Mouse (Mus musculus): ENCODE measurements around the gene Pus1. TPM values are rescaled to one million over a fixed set of nuclear protein-coding genes. Genes with fewer than 3 reads are reported as not detected.
A peak's percentile ranks its signal among the peaks of the same experiment; 100 is the strongest.

Pus1 gene
- polyA plus RNA-seq, 1 experiment, result 28.8 TPM

DNA sequence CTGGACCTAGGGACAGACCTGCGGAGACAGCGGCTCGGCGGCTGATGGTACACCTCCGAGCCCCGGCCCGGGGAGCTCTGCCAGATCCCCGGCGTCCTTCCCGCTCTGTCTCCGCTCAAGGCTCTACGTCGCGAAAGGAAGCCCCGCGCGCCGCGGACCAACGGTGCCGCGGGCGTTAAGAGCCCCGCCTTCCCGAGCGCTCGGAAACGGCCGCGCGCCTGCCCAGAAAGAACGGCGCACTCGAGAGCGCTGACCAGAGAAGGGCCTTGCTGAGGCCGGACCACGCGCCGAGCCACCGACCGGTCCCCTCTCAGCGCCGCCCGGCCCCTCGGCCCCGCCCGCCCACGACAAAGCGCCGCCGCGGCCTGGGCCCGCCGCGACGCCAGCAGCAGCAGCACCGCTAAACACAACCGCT lies 10.4 kb downstream of the Pus1 start:
- Histone ChIP-seq H3K4me1 (ENCODE audit: control insufficient read depth, insufficient read depth, low read length) (0 out of 2 replicates have a peak, but pooled peaks cover 3% of the 10 kb centered on the region), H3K27ac (ENCODE audit: insufficient read depth, low read length) (peak overlapping the region; percentile 72), H3K27me3 (ENCODE audit: control insufficient read depth, insufficient read depth, low read length) (no peaks in the 10 kb centered on the region), H3K4me3 (replicated peaks; ENCODE audit: insufficient read depth, low read depth, low read length) (peak overlapping the region; percentile 79)
- under 1% methylated on average over 57 of the region's 58 CpGs for WGBS
- no peak for DNase-seq
- TF ChIP-seq POLR2A (IDR thresholded peaks at IDR 0.05; ENCODE audit: borderline replicate concordance, insufficient read depth, low read length), result no peak
- TF ChIP-seq CTCF (IDR thresholded peaks at IDR 0.05; ENCODE audit: borderline replicate concordance, insufficient read depth, low read depth, low read length), result no peak

DNA sequence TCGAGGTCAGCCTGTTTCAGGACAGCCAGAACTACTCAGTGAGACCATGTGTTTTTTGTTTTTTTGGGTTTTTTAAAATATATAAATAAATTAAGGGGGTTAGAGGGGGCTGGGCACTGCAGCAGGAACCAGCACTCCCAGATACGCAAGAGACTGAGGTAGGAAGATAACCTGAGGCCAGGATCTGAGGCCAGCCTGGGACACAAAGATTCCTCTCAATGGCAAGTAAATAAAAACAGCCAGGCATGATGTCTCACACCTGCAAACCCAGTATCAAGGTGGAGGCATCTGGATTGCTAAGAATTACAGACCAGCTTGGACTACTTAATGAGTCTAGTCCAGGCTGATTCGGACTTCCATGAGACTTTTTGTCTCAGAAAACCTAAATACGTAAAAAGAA lies 11.2 kb downstream of the Pus1 start:
- H3K27ac ChIP-seq (ENCODE audit: insufficient read depth, low read length), result no peak overlapping the region
- 45% methylated on average over 4 of the region's 4 CpGs for WGBS
- 0 out of 2 replicates have a peak, but pooled peaks cover 3% of the 10 kb centered on the region for H3K4me1 ChIP-seq (ENCODE audit: control insufficient read depth, insufficient read depth, low read length)

DNA sequence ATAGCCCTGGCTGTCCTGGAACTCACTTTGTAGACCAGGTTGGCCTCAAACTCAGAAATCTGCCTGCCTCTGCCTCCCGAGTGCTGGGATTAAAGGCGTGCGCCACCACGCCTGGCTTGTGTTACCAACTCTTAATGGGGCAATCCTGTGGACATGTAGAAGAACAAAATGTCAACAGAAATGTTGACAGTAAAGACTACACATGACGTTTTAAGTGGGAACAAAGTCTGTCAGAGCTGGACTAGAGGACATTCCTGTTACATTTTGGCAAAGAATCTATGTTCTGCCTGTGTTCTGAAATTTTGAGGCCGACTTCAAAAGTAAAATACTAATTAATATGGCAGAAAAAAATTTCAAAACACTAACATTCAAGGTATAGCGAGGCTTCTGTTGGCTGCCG lies 16.6 kb downstream of the Pus1 start:
- Histone ChIP-seq H3K27ac (ENCODE audit: insufficient read depth, low read length) (no peak overlapping the region), H3K4me1 (ENCODE audit: control insufficient read depth, insufficient read depth, low read length) (no peaks in the 10 kb centered on the region), H3K4me3 (replicated peaks; ENCODE audit: insufficient read depth, low read depth, low read length) (no peak overlapping the region), H3K27me3 (ENCODE audit: control insufficient read depth, insufficient read depth, low read length) (no peaks in the 10 kb centered on the region)
- no peak for DNase-seq
- no peak for TF ChIP-seq CTCF (IDR thresholded peaks at IDR 0.05; ENCODE audit: borderline replicate concordance, insufficient read depth, low read depth, low read length)
- no peak for TF ChIP-seq POLR2A (IDR thresholded peaks at IDR 0.05; ENCODE audit: borderline replicate concordance, insufficient read depth, low read length)
- 93% methylated on average over 8 of the region's 8 CpGs for WGBS

More for the DNA sequence above, 11.2 kb downstream of the Pus1 start:
- TF ChIP-seq CTCF (IDR thresholded peaks at IDR 0.05; ENCODE audit: borderline replicate concordance, insufficient read depth, low read depth, low read length), result no peak
- no peak for TF ChIP-seq POLR2A (IDR thresholded peaks at IDR 0.05; ENCODE audit: borderline replicate concordance, insufficient read depth, low read length)
- no peak for DNase-seq
- H3K27me3 ChIP-seq (ENCODE audit: control insufficient read depth, insufficient read depth, low read length), result no peaks in the 10 kb centered on the region
- H3K4me3 ChIP-seq (replicated peaks; ENCODE audit: insufficient read depth, low read depth, low read length), result peak overlapping the region; percentile 79

DNA sequence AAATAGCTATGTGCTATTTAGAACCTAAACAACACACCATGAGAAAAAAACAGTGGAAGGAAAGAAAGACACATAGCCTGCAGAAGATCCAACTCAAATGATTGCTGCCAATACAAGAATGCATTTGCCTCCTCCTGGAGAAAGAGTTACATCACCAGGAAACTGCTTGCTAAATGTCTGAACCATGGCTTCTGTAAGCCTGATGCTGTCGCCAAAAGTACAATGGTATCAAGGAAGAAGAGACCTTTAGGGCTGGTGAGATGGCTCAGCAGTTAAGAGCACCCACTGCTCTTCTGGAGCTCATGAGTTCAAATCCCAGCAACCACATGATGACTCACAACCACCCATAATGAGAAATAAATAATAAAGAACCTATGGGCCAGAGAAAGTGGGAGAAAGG lies 35.4 kb downstream of the Pus1 start:
- H3K4me3 ChIP-seq (replicated peaks; ENCODE audit: insufficient read depth, low read depth, low read length), result no peak overlapping the region
- DNase-seq, result no peak
- H3K27ac ChIP-seq (ENCODE audit: insufficient read depth, low read length), result no peak overlapping the region
- H3K4me1 ChIP-seq (ENCODE audit: control insufficient read depth, insufficient read depth, low read length), result peaks cover 3% of the 10 kb centered on the region; the same call in 1 of the 2 replicates
- WGBS, result 74% methylated on average over 1 of the region's 1 CpGs
- TF ChIP-seq POLR2A (IDR thresholded peaks at IDR 0.05; ENCODE audit: borderline replicate concordance, insufficient read depth, low read length) (no peak), CTCF (IDR thresholded peaks at IDR 0.05; ENCODE audit: borderline replicate concordance, insufficient read depth, low read depth, low read length) (no peak)
- H3K27me3 ChIP-seq (ENCODE audit: control insufficient read depth, insufficient read depth, low read length), result no peaks in the 10 kb centered on the region

- H3K4me1 ChIP-seq (ENCODE audit: control insufficient read depth, insufficient read depth, low read length), result no peaks in the 10 kb centered on the region
- no peak overlapping the region for H3K4me3 ChIP-seq (replicated peaks; ENCODE audit: insufficient read depth, low read depth, low read length)
- TF ChIP-seq POLR2A (IDR thresholded peaks at IDR 0.05; ENCODE audit: borderline replicate concordance, insufficient read depth, low read length) (no peak), CTCF (IDR thresholded peaks at IDR 0.05; ENCODE audit: borderline replicate concordance, insufficient read depth, low read depth, low read length) (no peak)
- no peak overlapping the region for H3K27ac ChIP-seq (ENCODE audit: insufficient read depth, low read length)
- no peaks in the 10 kb centered on the region for H3K27me3 ChIP-seq (ENCODE audit: control insufficient read depth, insufficient read depth, low read length)
- WGBS, result 90% methylated on average over 7 of the region's 7 CpGs
- no peak for DNase-seq
Observed at GRCm38 (mm10) chr5:110739496-110740275, 40.8 kb downstream of the Pus1 start.

DNA sequence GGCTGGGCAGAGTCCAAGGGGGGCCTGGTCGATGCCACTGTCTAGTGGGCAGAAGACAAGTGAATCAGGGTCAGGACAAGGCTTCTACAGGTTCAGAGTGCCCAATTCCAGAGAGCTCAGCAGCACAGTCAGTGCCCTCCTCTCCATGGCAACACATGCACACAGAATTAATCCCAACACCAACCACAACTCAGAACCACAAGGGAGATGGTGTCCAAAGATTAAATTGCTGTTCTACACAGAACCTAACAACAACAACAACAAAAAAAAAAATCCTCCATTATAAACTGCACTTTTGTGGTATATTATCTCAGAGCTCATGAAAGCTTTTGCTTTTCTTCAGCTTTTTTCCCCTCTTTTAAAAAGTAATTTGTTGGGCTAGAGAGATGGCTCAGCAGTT lies 44.9 kb downstream of the Pus1 start:
- DNase-seq, result no peak
- no peaks in the 10 kb centered on the region for H3K27me3 ChIP-seq (ENCODE audit: control insufficient read depth, insufficient read depth, low read length)
- no peak overlapping the region for H3K27ac ChIP-seq (ENCODE audit: insufficient read depth, low read length)
- WGBS, result 71% methylated on average over 1 of the region's 1 CpGs
- H3K4me1 ChIP-seq (ENCODE audit: control insufficient read depth, insufficient read depth, low read length), result no peaks in the 10 kb centered on the region
- TF ChIP-seq POLR2A (IDR thresholded peaks at IDR 0.05; ENCODE audit: borderline replicate concordance, insufficient read depth, low read length) (no peak), CTCF (IDR thresholded peaks at IDR 0.05; ENCODE audit: borderline replicate concordance, insufficient read depth, low read depth, low read length) (no peak)
- H3K4me3 ChIP-seq (replicated peaks; ENCODE audit: insufficient read depth, low read depth, low read length), result no peak overlapping the region

- WGBS, result 74% methylated on average over 4 of the region's 4 CpGs
- H3K27me3 ChIP-seq (ENCODE audit: control insufficient read depth, insufficient read depth, low read length), result no peaks in the 10 kb centered on the region
- no peak for TF ChIP-seq POLR2A (IDR thresholded peaks at IDR 0.05; ENCODE audit: borderline replicate concordance, insufficient read depth, low read length)
- no peak for TF ChIP-seq CTCF (IDR thresholded peaks at IDR 0.05; ENCODE audit: borderline replicate concordance, insufficient read depth, low read depth, low read length)
- H3K27ac ChIP-seq (ENCODE audit: insufficient read depth, low read length), result no peak overlapping the region
- no peak overlapping the region for H3K4me3 ChIP-seq (replicated peaks; ENCODE audit: insufficient read depth, low read depth, low read length)
- no peaks in the 10 kb centered on the region for H3K4me1 ChIP-seq (ENCODE audit: control insufficient read depth, insufficient read depth, low read length)
- peak in 1 of 2 experiments; percentile 18 for DNase-seq
Observed at GRCm38 (mm10) chr5:110733231-110733823, 47.1 kb downstream of the Pus1 start.

DNA sequence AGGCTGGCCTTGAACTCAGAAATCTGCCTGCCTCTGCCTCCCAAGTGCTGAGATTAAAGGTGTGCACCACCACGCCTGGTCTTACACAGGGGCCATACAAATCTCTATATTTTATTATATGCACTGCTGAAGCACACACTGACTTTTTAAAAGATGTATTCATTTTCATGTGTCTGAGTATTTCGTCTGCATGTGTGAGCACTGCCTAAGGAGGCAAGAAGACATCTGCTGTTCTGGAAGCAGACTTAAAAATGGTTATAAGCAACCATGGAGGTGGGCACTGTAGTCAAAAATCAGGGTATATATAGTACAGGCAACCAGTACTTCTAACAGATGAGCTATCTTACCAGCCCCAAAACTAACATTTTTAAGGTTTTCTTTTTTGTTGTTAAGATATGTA lies 49.2 kb downstream of the Pus1 start:
- H3K27ac ChIP-seq (ENCODE audit: insufficient read depth, low read length), result no peak overlapping the region
- H3K27me3 ChIP-seq (ENCODE audit: control insufficient read depth, insufficient read depth, low read length), result no peaks in the 10 kb centered on the region
- TF ChIP-seq POLR2A (IDR thresholded peaks at IDR 0.05; ENCODE audit: borderline replicate concordance, insufficient read depth, low read length) (no peak), CTCF (IDR thresholded peaks at IDR 0.05; ENCODE audit: borderline replicate concordance, insufficient read depth, low read depth, low read length) (no peak)
- no peak overlapping the region for H3K4me3 ChIP-seq (replicated peaks; ENCODE audit: insufficient read depth, low read depth, low read length)
- DNase-seq, result no peak
- 95% methylated on average over 2 of the region's 2 CpGs for WGBS
- H3K4me1 ChIP-seq (ENCODE audit: control insufficient read depth, insufficient read depth, low read length), result no peaks in the 10 kb centered on the region
